Mouse (Mus musculus) forebrain, embryonic 13.5 days (tissue): ENCODE data around the gene Cdc42bpb. TPM values are rescaled to one million over a fixed set of nuclear protein-coding genes. Genes with fewer than 3 reads are reported as not detected.

Experiments
- ATAC-seq: fragments of 200-750 bp; cut with Nextera tagmentation; 2 replicates; pipeline ENCODE4 v1.8.0; 2017
- H3K27ac ChIP-seq: fragments of 300-500 bp; sonication (generic); 2 replicates; pipeline ENCODE4 v1.5.1; 2015; ENCODE audit warnings: inconsistent platforms, mild to moderate bottlenecking, moderate library complexity
- H3K27me3 ChIP-seq: fragments of 300-500 bp; sonication (generic); 2 replicates; pipeline ENCODE4 v1.6.1; 2015; ENCODE audit warnings: mild to moderate bottlenecking, inconsistent platforms
- H3K36me3 ChIP-seq: fragments of 300-500 bp; sonication (generic); 2 replicates; pipeline ENCODE4 v1.6.1; 2015; ENCODE audit warnings: mild to moderate bottlenecking, inconsistent platforms; ENCODE audit not compliant: poor library complexity, severe bottlenecking
- H3K4me1 ChIP-seq: fragments of 300-500 bp; sonication (generic); 2 replicates; pipeline ENCODE4 v1.6.1; 2015; ENCODE audit warnings: inconsistent platforms
- H3K4me2 ChIP-seq: fragments of 300-500 bp; sonication (generic); 2 replicates; pipeline ENCODE4 v1.6.1; 2015; ENCODE audit warnings: inconsistent platforms, mild to moderate bottlenecking, moderate library complexity
- H3K4me3 ChIP-seq: fragments of 300-500 bp; sonication (generic); 2 replicates; pipeline ENCODE4 v1.5.1; 2015; ENCODE audit warnings: mild to moderate bottlenecking, inconsistent platforms
- H3K9ac ChIP-seq: fragments of 300-500 bp; sonication (generic); 2 replicates; pipeline ENCODE4 v1.6.1; 2015; ENCODE audit warnings: mild to moderate bottlenecking, inconsistent platforms
- H3K9me3 ChIP-seq: fragments of 300-500 bp; sonication (generic); replicated peaks from 2 replicates; pipeline ENCODE4 v1.6.1; 2016; ENCODE audit warnings: inconsistent platforms
- WGBS: fragments of 180-500 bp; shearing (Covaris S2); methylation state at CpG from one replicate; pipeline ENCODE4 v1.1.7; 2015; 5-methylcytosine and 5-hydroxymethylcytosine counted together
- polyA plus RNA-seq: library from polyadenylated mRNA; unstranded; fragments of >200 nt; fragmentation: Nextera tagmentation; extraction: Ambion mirVana; gene quantifications from 2 replicates; pipeline ENCODE4 v1.2.1, GENCODE M21; 2015

The Cdc42bpb gene
- polyA plus RNA-seq, 1 experiment from 2014 or later = 25.1 TPM

DNA sequence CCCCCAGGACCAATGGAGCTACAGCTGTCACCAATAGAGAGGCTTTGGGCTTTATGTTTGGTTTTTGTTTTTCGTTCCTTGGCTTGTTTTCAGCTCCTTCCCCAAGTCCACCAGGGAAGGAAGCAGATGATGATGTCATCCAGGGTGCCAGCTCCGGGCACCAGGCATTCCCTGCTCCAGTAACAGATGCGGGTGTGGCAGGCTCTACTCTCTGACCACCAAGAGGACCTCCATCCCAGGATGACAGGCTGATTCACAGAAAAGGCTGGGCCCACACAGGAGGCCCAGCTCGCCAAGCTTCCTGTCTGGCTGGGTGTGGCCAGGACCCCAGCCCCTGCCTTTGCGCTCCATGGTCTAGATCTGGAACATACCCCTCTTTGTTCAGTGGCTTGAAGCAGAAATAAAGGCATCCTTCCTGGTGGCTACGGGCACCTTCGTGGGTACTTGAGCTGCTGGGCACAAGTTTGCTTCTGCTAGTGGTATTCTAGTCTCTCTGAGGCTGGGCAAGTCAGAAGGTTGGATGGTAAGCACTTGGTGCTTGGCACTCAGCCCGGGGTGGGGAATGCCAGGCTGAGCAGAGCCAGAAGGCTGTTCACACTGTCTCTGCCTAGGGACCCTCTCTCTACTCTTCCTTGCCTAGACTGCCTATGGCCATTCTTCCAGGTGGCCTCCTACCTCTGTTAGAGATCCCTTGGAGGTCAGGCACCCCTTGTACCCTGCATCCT, 34.3 kb upstream of the Cdc42bpb start:
- ATAC-seq = no peak
- Histone ChIP-seq H3K4me1 (peaks cover 31% of the 10 kb centered on the region), H3K4me2 (no peak overlapping the region), H3K36me3 (no peaks in the 10 kb centered on the region), H3K27ac (no peak overlapping the region), H3K9ac (no peak overlapping the region), H3K27me3 (peaks cover 17% of the 10 kb centered on the region), H3K9me3 (no peaks in the 10 kb centered on the region), H3K4me3 (no peak overlapping the region)
- WGBS = 73% methylated on average over 8 of the region's 8 CpGs

- H3K9ac ChIP-seq = no peak overlapping the region
- peak; percentile 44; the same call in 1 of the 2 replicates for ATAC-seq
- no peak overlapping the region for H3K27ac ChIP-seq
- no peaks in the 10 kb centered on the region for H3K9me3 ChIP-seq
- no peaks in the 10 kb centered on the region for H3K36me3 ChIP-seq
- H3K4me2 ChIP-seq = no peak overlapping the region
- H3K27me3 ChIP-seq = peaks cover 30% of the 10 kb centered on the region
- H3K4me3 ChIP-seq = no peak overlapping the region
- 5% methylated on average over 5 of the region's 5 CpGs for WGBS
- peaks cover 31% of the 10 kb centered on the region for H3K4me1 ChIP-seq
These were observed 32.1 kb upstream of the Cdc42bpb start for GRCm38 (mm10) chr12:111409583-111409982.

DNA sequence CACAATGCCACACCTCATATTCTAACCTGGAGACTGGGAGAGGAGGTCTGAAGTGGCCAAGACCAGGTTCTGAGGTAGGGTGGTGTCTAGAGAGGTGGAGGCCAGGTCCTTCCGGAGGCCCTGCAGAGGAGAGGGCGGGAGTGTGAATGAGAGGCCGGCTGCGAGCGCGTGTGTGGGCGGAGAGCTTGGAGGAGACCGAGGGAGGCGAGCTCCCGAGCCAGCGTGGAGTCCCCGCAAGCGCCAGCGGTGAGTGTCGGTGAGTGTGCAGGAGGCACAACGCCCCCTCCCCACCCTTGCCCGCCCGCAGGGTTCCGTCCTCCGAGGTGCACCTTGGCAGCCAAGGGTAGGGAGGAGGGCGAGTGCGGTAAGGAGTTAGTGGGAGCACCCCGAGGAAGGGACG, 29.1 kb upstream of the Cdc42bpb start, which contains the start of gene Lbhd2:
Gene Lbhd2, plus strand, starts transcription at position 188 of the 400 bp plus-strand sequence.
- peak within 1 kb of the TSS; percentile 44 for H3K4me2 ChIP-seq
- H3K4me1 ChIP-seq = peaks cover 24% of the 10 kb centered on the region
- ATAC-seq = no peak
- peaks cover 38% of the 10 kb centered on the region for H3K27me3 ChIP-seq
- H3K9me3 ChIP-seq = no peaks in the 10 kb centered on the region
- H3K4me3 ChIP-seq = no peak within 1 kb of the TSS
- WGBS = 6% methylated on average over 20 of the region's 24 CpGs
- H3K27ac ChIP-seq = no peak within 1 kb of the TSS
- no peaks in the 10 kb centered on the region for H3K36me3 ChIP-seq
- H3K9ac ChIP-seq = no peak within 1 kb of the TSS

DNA sequence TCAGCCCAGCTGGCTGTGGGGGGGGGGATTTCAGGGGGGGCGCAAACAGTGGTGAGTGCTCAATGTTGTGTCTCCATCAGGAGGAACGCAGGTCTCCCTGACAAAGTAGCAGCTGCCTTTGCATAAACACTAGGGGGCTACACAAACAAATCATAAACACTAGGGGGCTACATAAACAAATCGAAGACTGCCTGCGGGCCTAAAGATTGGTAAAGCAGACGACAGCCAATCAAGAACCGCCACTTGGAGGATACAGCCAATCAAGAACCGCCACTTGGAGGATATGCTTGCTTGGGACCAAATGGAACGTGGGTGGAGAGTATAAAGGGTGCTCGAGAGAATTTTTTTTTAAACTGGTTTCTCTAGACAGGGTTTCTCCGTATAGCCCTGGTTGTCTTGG, 27.4 kb upstream of the Cdc42bpb start:
- no peak overlapping the region for H3K27ac ChIP-seq
- H3K9ac ChIP-seq = no peak overlapping the region
- peaks cover 18% of the 10 kb centered on the region for H3K4me1 ChIP-seq
- no peaks in the 10 kb centered on the region for H3K36me3 ChIP-seq
- H3K27me3 ChIP-seq = peaks cover 39% of the 10 kb centered on the region
- WGBS = 68% methylated on average over 10 of the region's 10 CpGs
- ATAC-seq = no peak
- no peaks in the 10 kb centered on the region for H3K9me3 ChIP-seq
- no peak overlapping the region for H3K4me2 ChIP-seq
- no peak overlapping the region for H3K4me3 ChIP-seq

GRCm38 (mm10) chr12:111401454-111402184, 24.1 kb upstream of the Cdc42bpb start:
- Histone ChIP-seq H3K27me3 (peaks cover 20% of the 10 kb centered on the region), H3K36me3 (no peaks in the 10 kb centered on the region), H3K4me2 (no peak overlapping the region), H3K27ac (no peak overlapping the region), H3K4me3 (no peak overlapping the region), H3K4me1 (peaks cover 2% of the 10 kb centered on the region; the same call in 1 of the 2 replicates), H3K9ac (no peak overlapping the region), H3K9me3 (no peaks in the 10 kb centered on the region)
- 25% methylated on average over 15 of the region's 15 CpGs for WGBS
- peak; percentile 77; the same call in 1 of the 2 replicates for ATAC-seq

DNA sequence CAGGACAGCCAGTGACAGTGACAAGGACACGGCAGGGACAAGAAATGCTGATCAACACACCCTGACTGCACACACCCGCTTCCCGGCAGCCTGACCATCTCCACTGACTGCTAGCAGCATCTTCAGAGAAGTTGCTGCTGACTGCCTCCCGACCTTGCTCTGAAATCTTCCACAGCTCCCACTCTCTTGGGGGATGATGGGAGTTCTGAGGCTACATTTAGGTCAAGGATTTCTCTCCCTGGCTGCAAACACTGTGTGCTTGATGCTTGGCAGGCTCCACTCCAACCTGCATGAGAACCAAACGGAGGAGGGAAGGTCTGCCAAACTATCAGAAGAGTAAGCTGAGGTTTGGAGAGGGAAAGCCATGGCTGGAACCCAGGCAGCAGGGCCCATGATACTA, 19.5 kb upstream of the Cdc42bpb start:
- H3K27me3 ChIP-seq = peaks cover 5% of the 10 kb centered on the region; the same call in 1 of the 2 replicates
- no peaks in the 10 kb centered on the region for H3K36me3 ChIP-seq
- no peak overlapping the region for H3K4me2 ChIP-seq
- H3K27ac ChIP-seq = no peak overlapping the region
- H3K9me3 ChIP-seq = no peaks in the 10 kb centered on the region
- 70% methylated on average over 5 of the region's 5 CpGs for WGBS
- no peak for ATAC-seq
- no peak overlapping the region for H3K9ac ChIP-seq
- H3K4me1 ChIP-seq = no peaks in the 10 kb centered on the region
- H3K4me3 ChIP-seq = no peak overlapping the region

- H3K27me3 ChIP-seq = no peaks in the 10 kb centered on the region
- no peak overlapping the region for H3K27ac ChIP-seq
- no peak overlapping the region for H3K4me2 ChIP-seq
- no peaks in the 10 kb centered on the region for H3K4me1 ChIP-seq
- no peaks in the 10 kb centered on the region for H3K36me3 ChIP-seq
- H3K9me3 ChIP-seq = no peaks in the 10 kb centered on the region
- 83% methylated on average over 6 of the region's 6 CpGs for WGBS
- no peak overlapping the region for H3K9ac ChIP-seq
- ATAC-seq = no peak
- H3K4me3 ChIP-seq = no peak overlapping the region
These were observed 16.5 kb upstream of the Cdc42bpb start for GRCm38 (mm10) chr12:111394008-111394407.

- Histone ChIP-seq H3K36me3 (no peaks in the 10 kb centered on the region), H3K9ac (no peak overlapping the region; the same call in 1 of the 2 replicates), H3K27ac (no peak overlapping the region), H3K4me1 (no peaks in the 10 kb centered on the region), H3K9me3 (no peaks in the 10 kb centered on the region), H3K27me3 (no peaks in the 10 kb centered on the region), H3K4me2 (no peak overlapping the region), H3K4me3 (no peak overlapping the region)
- ATAC-seq = no peak
- 92% methylated on average over 4 of the region's 4 CpGs for WGBS
These were observed 9.6 kb upstream of the Cdc42bpb start for GRCm38 (mm10) chr12:111387146-111387545.

GRCm38 (mm10) chr12:111386642-111387120, 9.2 kb upstream of the Cdc42bpb start:
- no peaks in the 10 kb centered on the region for H3K4me1 ChIP-seq
- H3K9me3 ChIP-seq = no peaks in the 10 kb centered on the region
- H3K4me3 ChIP-seq = no peak overlapping the region
- no peak for ATAC-seq
- H3K36me3 ChIP-seq = no peaks in the 10 kb centered on the region
- H3K27ac ChIP-seq = no peak overlapping the region
- no peaks in the 10 kb centered on the region for H3K27me3 ChIP-seq
- no peak overlapping the region; the same call in 1 of the 2 replicates for H3K9ac ChIP-seq
- no peak overlapping the region for H3K4me2 ChIP-seq
- 80% methylated on average over 8 of the region's 8 CpGs for WGBS

GRCm38 (mm10) chr12:111385883-111386641, 8.5 kb upstream of the Cdc42bpb start:
- no peak overlapping the region for H3K27ac ChIP-seq
- no peaks in the 10 kb centered on the region for H3K4me1 ChIP-seq
- 89% methylated on average over 13 of the region's 13 CpGs for WGBS
- ATAC-seq = no peak
- H3K9me3 ChIP-seq = no peaks in the 10 kb centered on the region
- no peak overlapping the region for H3K9ac ChIP-seq
- H3K4me2 ChIP-seq = no peak overlapping the region
- no peaks in the 10 kb centered on the region for H3K36me3 ChIP-seq
- H3K27me3 ChIP-seq = no peaks in the 10 kb centered on the region
- H3K4me3 ChIP-seq = no peak overlapping the region

GRCm38 (mm10) chr12:111378812-111379211, 1.3 kb upstream of the Cdc42bpb start:
- peak overlapping the region; percentile 87 for H3K4me2 ChIP-seq
- no peaks in the 10 kb centered on the region for H3K9me3 ChIP-seq
- H3K9ac ChIP-seq = peak overlapping the region; percentile 96
- no peak for ATAC-seq
- no peaks in the 10 kb centered on the region for H3K27me3 ChIP-seq
- H3K4me3 ChIP-seq = peak overlapping the region; percentile 96
- H3K4me1 ChIP-seq = peaks cover 37% of the 10 kb centered on the region
- H3K27ac ChIP-seq = peak overlapping the region; percentile 91; the same call in 1 of the 2 replicates
- 76% methylated on average over 12 of the region's 12 CpGs for WGBS
- no peaks in the 10 kb centered on the region for H3K36me3 ChIP-seq
